ENCODE assay signal across 7 mouse cellular contexts in genomic region chr7:68976813-68977752, GRCm38 (mm10).
DNase-seq lines count a peak whose midpoint lies in the region; ATAC-seq and TF ChIP-seq lines count a peak whose summit lies in the region.

No protein-coding gene starts in this region.

- peak; percentile 11 to 21 for DNase-seq in urinary bladder, postnatal 36 days (ENCODE audit: low spot score in 2 of 2)
- DNase-seq in urinary bladder, postnatal 4 days (ENCODE audit: low spot score in 2 of 2) = no peak
- DNase-seq in cerebellum, postnatal 14 days = peak; percentile 61 to 64
- DNase-seq in left cerebral cortex, adult 18-20 months (ENCODE audit: low spot score in 2 of 2) = peak; percentile 27 to 30
- DNase-seq in midbrain, postnatal 0 days (ENCODE audit: low spot score) = peak; percentile 91

- peak; percentile 90 for TF ChIP-seq CTCF in midbrain, postnatal 0 days (IDR thresholded peaks at IDR 0.05)

- H3K4me2 ChIP-seq in hindbrain, embryonic 16.5 days (ENCODE audit: low read length) = no peak overlapping the region
- no peak overlapping the region for H3K4me2 ChIP-seq in midbrain, postnatal 0 days (ENCODE audit: low read depth, low read length, poor library complexity, severe bottlenecking)

- no peak overlapping the region for H3K9ac ChIP-seq in hindbrain, embryonic 16.5 days (ENCODE audit: low read depth, low read length)
- no peak overlapping the region for H3K9ac ChIP-seq in midbrain, postnatal 0 days (replicated peaks; ENCODE audit: low read length, poor library complexity, severe bottlenecking)

- WGBS in hindbrain, embryonic 16.5 days = 55% methylated on average over 7 of the region's 7 CpGs
- WGBS in midbrain, postnatal 0 days = 55% methylated on average over 7 of the region's 7 CpGs

- no peaks in the 10 kb centered on the region for H3K27me3 ChIP-seq in hindbrain, embryonic 16.5 days (replicated peaks; ENCODE audit: control insufficient read depth, insufficient read depth, low read length)
- no peaks in the 10 kb centered on the region; the same call in 1 of the 2 replicates for H3K27me3 ChIP-seq in midbrain, postnatal 0 days (ENCODE audit: insufficient read depth, low read length)

- H3K9me3 ChIP-seq in hindbrain, embryonic 16.5 days (ENCODE audit: control insufficient read depth, low read length) = no peaks in the 10 kb centered on the region
- no peaks in the 10 kb centered on the region for H3K9me3 ChIP-seq in midbrain, postnatal 0 days (ENCODE audit: low read length)

- no peak overlapping the region for H3K4me3 ChIP-seq in hindbrain, embryonic 16.5 days (ENCODE audit: low read length)
- no peak overlapping the region for H3K4me3 ChIP-seq in midbrain, postnatal 0 days (ENCODE audit: low read depth, low read length)

- no peak overlapping the region for H3K27ac ChIP-seq in hindbrain, embryonic 16.5 days (ENCODE audit: low read depth, low read length)
- no peak overlapping the region for H3K27ac ChIP-seq in midbrain, postnatal 0 days (ENCODE audit: low read depth, low read length)

- H3K36me3 ChIP-seq in hindbrain, embryonic 16.5 days (ENCODE audit: control insufficient read depth, insufficient read depth, low read length) = no peaks in the 10 kb centered on the region
- H3K36me3 ChIP-seq in midbrain, postnatal 0 days (ENCODE audit: insufficient read depth, low read length) = no peaks in the 10 kb centered on the region

- H3K4me1 ChIP-seq in hindbrain, embryonic 16.5 days (ENCODE audit: control insufficient read depth, insufficient read depth, low read depth, low read length) = no peaks in the 10 kb centered on the region; the same call in 1 of the 2 replicates
- no peaks in the 10 kb centered on the region for H3K4me1 ChIP-seq in midbrain, postnatal 0 days (ENCODE audit: insufficient read depth, low read length)

- peak; percentile 64 for ATAC-seq in hindbrain, embryonic 16.5 days
- ATAC-seq in midbrain, postnatal 0 days (ENCODE audit: low FRiP score) = no peak
- ATAC-seq in megakaryocyte, adult 5-6 weeks (ENCODE audit: poor library complexity, severe bottlenecking) = no peak

Comparison
In these comparisons a context has a peak if more than half of its experiments do, and no peak if none do; other contexts are left out.
1. DNase-seq: peak in urinary bladder, postnatal 36 days (2 of 2), cerebellum, postnatal 14 days (2 of 2), left cerebral cortex, adult 18-20 months (2 of 2) and midbrain, postnatal 0 days (single experiment); none in urinary bladder, postnatal 4 days (0 of 2).